Mouse (Mus musculus) liver, adult 2 months (tissue): ENCODE data around the gene Spata31d1d.

Source experiments
- CTCF ChIP-seq: fragments of 200-500 bp; IDR thresholded peaks from 2 replicates; pipeline ENCODE4 v1.5.1; 2011; ENCODE audit warnings: low read depth, low read length, control low read depth
- POLR2A ChIP-seq: fragments of 200-500 bp; IDR thresholded peaks from 2 replicates; pipeline ENCODE4 v1.6.1; 2011; ENCODE audit warnings: low read length, control low read depth; ENCODE audit not compliant: insufficient read depth; ENCODE audit errors: extremely low read depth

DNA sequence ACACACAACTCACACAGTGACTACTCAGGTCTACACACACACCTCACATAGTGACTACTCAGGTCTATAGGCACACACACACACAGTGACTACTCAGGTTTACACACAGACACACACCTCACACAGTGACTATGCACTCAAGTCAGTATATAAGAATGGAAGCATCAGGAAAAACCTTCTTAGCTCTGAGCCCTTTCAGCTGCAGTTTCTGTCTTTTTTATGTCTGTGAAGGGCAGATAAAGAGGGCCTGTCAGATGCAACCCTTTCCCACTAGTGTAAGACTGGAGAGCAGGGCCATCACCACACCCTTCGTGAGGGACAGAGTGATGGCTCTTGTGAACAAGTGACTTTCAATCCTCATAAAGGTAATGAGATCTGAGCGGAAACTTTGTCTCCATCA, 6.9 kb upstream of the Spata31d1d start:
- TF ChIP-seq CTCF (no peak), POLR2A (no peak)
